Mouse (Mus musculus): ENCODE measurements around the gene Zfp945.

DNA sequence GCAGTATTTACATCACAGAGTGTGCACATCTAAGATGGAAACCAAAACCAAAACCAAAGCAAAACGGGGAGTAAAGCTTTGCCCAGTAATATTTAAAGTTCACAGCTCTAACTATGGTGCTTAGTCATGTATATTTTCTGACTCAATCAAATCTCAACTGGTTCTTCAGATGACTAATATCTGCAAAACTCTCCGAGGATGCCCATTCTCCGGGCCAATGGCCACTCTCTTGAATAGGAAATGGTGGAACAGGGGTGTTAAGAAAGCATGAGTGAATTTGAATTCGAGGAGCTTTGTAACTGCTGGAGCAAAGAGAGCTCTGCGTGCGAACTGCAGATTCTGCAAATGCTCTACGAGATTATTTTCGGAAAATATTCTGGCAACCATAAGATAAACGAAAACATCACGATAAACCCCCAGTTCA, 501 bp downstream of the Zfp945 start:
- no peak for TF ChIP-seq POLR2A (IDR thresholded peaks at IDR 0.05; ENCODE audit: borderline replicate concordance, insufficient read depth, low read length)
- TF ChIP-seq CTCF (IDR thresholded peaks at IDR 0.05; ENCODE audit: borderline replicate concordance, insufficient read depth, low read depth, low read length): no peak

Measured in cerebellum, adult 2 months (tissue).